Mouse (Mus musculus) thymus, adult 2 months (tissue): ENCODE results near the gene Gpnmb. TPM values are rescaled to one million over a fixed set of nuclear protein-coding genes. Genes with fewer than 3 reads are reported as not detected.

ENCODE experiments used
- DNase-seq: peaks from one replicate; pipeline ENCODE4 v3.0.0; 2021
- H3K27ac ChIP-seq: fragments of 200-500 bp; 2 replicates; pipeline ENCODE4 v1.5.1; 2012; ENCODE audit warnings: low read length, control low read depth; ENCODE audit not compliant: control insufficient read depth, insufficient read depth
- H3K27me3 ChIP-seq: fragments of 200-500 bp; 2 replicates; pipeline ENCODE4 v1.6.1; 2012; ENCODE audit warnings: mild to moderate bottlenecking, low read length, moderate library complexity, mixed read lengths; ENCODE audit not compliant: control insufficient read depth, insufficient read depth
- H3K36me3 ChIP-seq: fragments of 200-500 bp; 2 replicates; pipeline ENCODE4 v1.6.1; 2012; ENCODE audit warnings: mild to moderate bottlenecking, low read length, moderate library complexity; ENCODE audit not compliant: control insufficient read depth, insufficient read depth
- H3K4me1 ChIP-seq: fragments of 200-500 bp; replicated peaks from 2 replicates; pipeline ENCODE4 v1.6.1; 2012; ENCODE audit warnings: low read length; ENCODE audit not compliant: control insufficient read depth, insufficient read depth
- H3K4me3 ChIP-seq: fragments of 200-500 bp; 2 replicates; pipeline ENCODE4 v1.5.1; 2012; ENCODE audit warnings: mild to moderate bottlenecking, low read length, control low read depth, moderate library complexity; ENCODE audit not compliant: control insufficient read depth, insufficient read depth
- CTCF ChIP-seq: fragments of 200-500 bp; IDR thresholded peaks from 2 replicates; pipeline ENCODE4 v1.5.1; 2012; ENCODE audit warnings: mild to moderate bottlenecking, control low read depth, low read length, moderate library complexity, borderline replicate concordance; ENCODE audit not compliant: control insufficient read depth, poor library complexity, insufficient read depth; ENCODE audit errors: extremely low read depth
- POLR2A ChIP-seq: fragments of 200-500 bp; IDR thresholded peaks from 2 replicates; pipeline ENCODE4 v1.6.1; 2012; ENCODE audit warnings: mild to moderate bottlenecking, low read length, control low read depth, moderate library complexity; ENCODE audit not compliant: control insufficient read depth, poor library complexity, insufficient read depth; ENCODE audit errors: extremely low read depth
- WGBS: fragments of 180-500 bp; shearing (Covaris S2); methylation state at CpG from one replicate; pipeline ENCODE4 v1.1.7; 2018; 5-methylcytosine and 5-hydroxymethylcytosine counted together
- polyA plus RNA-seq: library from polyadenylated mRNA; depleted of rRNA; stranded (reverse); fragments of >200 nt; gene quantifications from 2 replicates; pipeline ENCODE4 v1.2.3, GENCODE M21; 2012

Gene Gpnmb
- polyA plus RNA-seq, 1 experiment: 15.2 TPM

DNA sequence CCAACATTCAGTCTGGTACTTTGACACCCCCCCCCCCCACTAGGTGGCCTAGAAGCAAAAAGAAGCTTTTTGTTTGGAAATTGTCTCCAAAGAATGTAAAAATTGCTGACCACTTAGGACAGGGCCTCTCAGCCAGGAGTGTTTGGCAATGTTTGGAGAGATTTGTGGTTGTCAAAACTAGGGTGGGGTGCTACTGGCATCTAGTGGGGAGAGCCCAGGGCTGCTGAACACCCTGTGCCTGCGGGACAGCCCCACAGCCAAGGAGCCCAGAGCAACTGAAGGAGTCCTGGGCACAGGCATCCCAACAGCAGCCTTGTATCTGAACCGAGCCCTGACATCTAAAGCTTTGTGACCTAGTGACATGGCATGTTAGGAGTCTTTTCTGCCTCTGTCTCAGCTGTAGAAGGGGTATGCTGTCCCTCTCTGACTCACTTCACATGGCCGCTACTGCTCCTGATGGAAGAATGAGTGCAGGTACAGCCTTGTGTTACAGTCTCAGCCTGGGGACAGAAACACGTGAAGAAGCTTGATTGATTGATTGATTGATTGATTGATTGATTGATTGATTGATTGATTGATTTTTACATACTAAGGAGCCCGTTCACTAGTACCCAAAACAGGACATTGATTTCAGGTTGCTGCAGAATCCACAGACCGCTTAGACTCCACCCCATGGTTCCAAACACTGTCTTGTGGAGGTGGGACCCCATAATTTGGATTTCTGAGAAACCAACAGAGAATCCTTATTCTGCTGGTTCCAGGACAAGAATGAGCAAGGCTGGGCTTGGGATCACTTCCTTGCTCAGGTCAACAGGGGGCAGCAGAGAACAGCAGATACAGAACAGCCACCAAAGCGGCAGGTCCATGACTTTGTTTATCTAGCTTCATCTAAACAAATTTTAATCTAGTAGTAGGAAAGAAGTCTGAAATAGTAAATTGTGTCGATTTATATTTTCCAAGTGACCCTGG lies 21.0 kb downstream of the Gpnmb start:
- WGBS: 43% methylated on average over 8 of the region's 8 CpGs
- Histone ChIP-seq H3K36me3 (no peaks in the 10 kb centered on the region), H3K27me3 (no peaks in the 10 kb centered on the region), H3K4me3 (no peak overlapping the region), H3K4me1 (no peaks in the 10 kb centered on the region), H3K27ac (no peak overlapping the region)
- peak; percentile 70 for DNase-seq
- no peak for TF ChIP-seq CTCF
- TF ChIP-seq POLR2A: no peak

DNA sequence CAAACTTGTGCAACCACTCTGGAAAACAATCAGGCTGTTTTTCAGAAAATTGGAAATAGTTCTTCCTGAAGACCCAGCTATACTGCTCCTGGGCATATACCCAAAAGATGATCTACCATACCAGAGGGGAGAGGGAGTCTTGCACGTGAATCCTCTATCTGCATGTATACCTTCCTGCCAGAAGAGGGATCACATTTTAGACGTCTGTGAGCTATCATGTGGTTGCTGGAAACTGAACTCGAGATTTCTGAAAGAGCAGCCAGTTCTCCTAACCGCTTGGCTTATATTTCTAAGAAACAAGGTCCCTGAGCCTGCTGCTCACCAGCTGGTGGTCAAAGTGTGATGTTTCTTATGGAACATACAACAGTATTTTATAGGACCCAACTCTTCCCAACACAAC lies 32.0 kb downstream of the Gpnmb start:
- WGBS: 39% methylated on average over 3 of the region's 4 CpGs
- Histone ChIP-seq H3K4me1 (no peaks in the 10 kb centered on the region), H3K27me3 (no peaks in the 10 kb centered on the region), H3K27ac (no peak overlapping the region), H3K36me3 (no peaks in the 10 kb centered on the region), H3K4me3 (no peak overlapping the region)
- TF ChIP-seq CTCF: no peak
- TF ChIP-seq POLR2A: no peak
- no peak for DNase-seq

DNA sequence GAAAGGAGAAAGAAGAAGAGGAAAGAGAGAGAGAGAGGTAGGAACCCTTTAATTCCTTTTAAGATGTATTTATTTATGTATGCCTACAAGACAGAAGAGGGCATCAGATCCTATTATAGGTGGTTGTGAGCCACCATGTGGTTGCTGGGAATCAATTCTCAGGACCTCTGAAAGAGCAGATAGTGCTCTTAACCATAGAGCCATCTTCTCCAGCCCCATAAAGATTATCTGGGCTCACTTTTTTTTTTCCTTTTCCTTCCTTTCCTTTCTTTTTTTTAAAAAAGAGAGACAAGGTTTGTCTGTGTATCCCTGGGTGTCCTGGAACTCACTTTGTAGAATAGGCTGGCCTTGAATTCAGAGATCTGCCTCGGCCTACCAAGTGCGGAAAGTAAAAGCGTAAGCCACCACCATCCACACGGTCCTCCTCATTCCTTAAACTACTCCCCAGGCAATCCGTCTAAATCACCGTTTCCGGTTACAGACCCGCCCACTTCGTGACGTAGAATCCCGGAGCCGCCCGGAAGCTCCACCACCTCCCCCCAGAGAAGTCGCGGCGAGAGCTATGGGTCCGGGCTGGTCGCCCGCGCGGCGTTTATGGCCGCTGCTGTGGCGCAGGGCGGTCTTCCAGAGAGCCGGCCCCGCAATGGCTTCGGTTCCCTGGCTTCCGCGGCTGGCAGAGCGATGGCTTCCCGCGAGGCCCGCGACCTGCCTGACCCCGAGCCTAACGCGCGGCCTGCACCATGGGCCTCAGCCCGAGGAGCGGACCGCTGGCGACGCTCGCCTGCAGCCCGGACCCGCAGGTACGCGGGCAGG lies 37.2 kb downstream of the Gpnmb start, which contains the start of gene Malsu1:
TSS of gene Malsu1 (plus strand) at position 492 of the 813 bp plus-strand sequence.
- Histone ChIP-seq H3K4me3 (peak within 1 kb of the TSS; percentile 91), H3K27ac (no peak within 1 kb of the TSS), H3K27me3 (no peaks in the 10 kb centered on the region), H3K4me1 (0 out of 2 replicates have a peak, but pooled peaks cover 2% of the 10 kb centered on the region), H3K36me3 (no peaks in the 10 kb centered on the region)
- WGBS: under 1% methylated on average over 49 of the region's 49 CpGs
- TF ChIP-seq POLR2A: peak; percentile 73
- TF ChIP-seq CTCF: peak; percentile 6; the same call in 1 of the 2 replicates
- peak; percentile 94 for DNase-seq

DNA sequence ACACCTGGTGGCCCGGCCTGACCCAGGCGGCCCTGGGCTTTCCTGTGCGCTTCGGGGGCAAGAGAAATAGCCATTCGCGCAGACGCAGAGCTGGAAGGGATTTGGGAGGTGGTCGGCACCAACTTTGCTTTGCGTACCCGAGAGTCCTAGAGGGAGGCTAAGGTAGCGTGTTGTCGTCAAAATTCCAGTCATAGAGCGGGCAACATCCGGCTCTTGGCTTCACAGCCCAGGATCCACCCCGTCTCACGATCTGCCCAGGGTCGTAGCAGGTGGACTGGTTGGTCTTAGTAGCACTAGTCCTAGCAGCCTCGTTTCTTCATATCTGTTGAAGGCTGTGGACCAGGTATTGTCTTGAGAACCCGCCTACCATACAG lies 37.8 kb downstream of the Gpnmb start:
- H3K4me3 ChIP-seq: peak overlapping the region; percentile 91
- no peak overlapping the region for H3K27ac ChIP-seq
- DNase-seq: no peak
- H3K36me3 ChIP-seq: 0 out of 2 replicates have a peak, but pooled peaks cover 1% of the 10 kb centered on the region
- no peaks in the 10 kb centered on the region for H3K27me3 ChIP-seq
- WGBS: under 1% methylated on average over 19 of the region's 19 CpGs
- TF ChIP-seq POLR2A: no peak
- TF ChIP-seq CTCF: peak; percentile 1; the same call in 1 of the 2 replicates
- H3K4me1 ChIP-seq: 0 out of 2 replicates have a peak, but pooled peaks cover 2% of the 10 kb centered on the region

DNA sequence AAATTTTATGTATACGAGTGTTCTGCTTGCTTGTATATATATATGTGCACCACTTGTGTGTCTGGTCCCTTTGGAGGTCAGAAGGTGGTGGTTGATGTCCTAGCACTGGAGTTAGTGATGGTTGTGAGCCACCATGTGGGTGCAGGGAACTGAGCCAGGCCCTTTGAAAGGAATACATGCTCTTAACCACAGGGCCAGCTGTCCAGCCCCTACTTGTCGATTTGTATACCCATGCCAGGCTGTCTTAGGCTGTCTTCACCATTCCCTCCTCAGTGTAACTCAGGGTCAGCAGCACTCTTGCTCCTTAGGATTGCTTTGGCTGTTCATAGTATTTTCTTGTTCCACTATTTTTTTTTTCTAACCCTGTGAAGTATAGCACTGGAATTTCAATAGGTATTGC lies 41.5 kb downstream of the Gpnmb start:
- 92% methylated on average over 2 of the region's 2 CpGs for WGBS
- Histone ChIP-seq H3K27ac (no peak overlapping the region), H3K4me3 (no peak overlapping the region), H3K36me3 (0 out of 2 replicates have a peak, but pooled peaks cover 4% of the 10 kb centered on the region), H3K27me3 (no peaks in the 10 kb centered on the region), H3K4me1 (0 out of 2 replicates have a peak, but pooled peaks cover 2% of the 10 kb centered on the region)
- DNase-seq: no peak
- TF ChIP-seq POLR2A: no peak
- TF ChIP-seq CTCF: no peak

DNA sequence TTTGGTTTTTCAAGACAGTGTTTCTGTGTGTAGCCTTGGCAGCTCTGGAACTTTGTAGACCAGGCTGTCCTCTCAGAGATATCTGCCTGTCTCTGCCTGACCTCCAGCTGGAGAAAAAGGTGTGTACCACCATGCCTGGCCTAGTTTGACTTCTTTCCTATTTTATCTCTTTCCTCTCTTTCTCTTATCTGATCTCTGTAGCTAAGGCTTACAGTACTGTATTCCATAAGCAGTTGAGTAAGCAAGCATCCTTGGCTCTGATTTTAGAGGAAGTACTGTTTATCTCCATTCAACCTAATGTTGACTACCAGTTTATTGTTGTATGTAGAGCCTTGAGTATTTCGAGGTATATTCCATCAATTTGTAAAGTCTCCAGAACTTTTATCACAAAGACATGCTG lies 43.0 kb downstream of the Gpnmb start:
- Histone ChIP-seq H3K27ac (no peak overlapping the region), H3K4me1 (0 out of 2 replicates have a peak, but pooled peaks cover 2% of the 10 kb centered on the region), H3K27me3 (no peaks in the 10 kb centered on the region), H3K4me3 (no peak overlapping the region), H3K36me3 (peaks cover 12% of the 10 kb centered on the region)
- TF ChIP-seq POLR2A: no peak
- TF ChIP-seq CTCF: no peak
- DNase-seq: no peak
- 95% methylated on average over 1 of the region's 1 CpGs for WGBS
